Mouse (Mus musculus) lung, adult 18-20 months (tissue): ENCODE measurements around the gene Tmem135.
A peak's percentile ranks its signal among the peaks of the same experiment; 100 is the strongest.
"Not testable (repeated sequence)": the region's sequence is repeated elsewhere in the genome, so short reads cannot be mapped to it uniquely, and the experiment has no call there.

Experiments used
- DNase-seq, 2 experiments: peaks; one replicate each; pipeline ENCODE4 v3.0.0; 2022; ENCODE audit warnings: mixed read lengths in 2 of 2

Tmem135 gene

GRCm38 (mm10) chr7:89317088-89317487 lies 86.9 kb downstream of the Tmem135 start:
- not testable (repeated sequence) for DNase-seq

GRCm38 (mm10) chr7:89316112-89316511 lies 87.9 kb downstream of the Tmem135 start:
- DNase-seq: no peak

- no peak for DNase-seq
Measured at GRCm38 (mm10) chr7:89311555-89311954, 92.5 kb downstream of the Tmem135 start.

GRCm38 (mm10) chr7:89308926-89309325 lies 95.1 kb downstream of the Tmem135 start:
- DNase-seq: no peak

DNA sequence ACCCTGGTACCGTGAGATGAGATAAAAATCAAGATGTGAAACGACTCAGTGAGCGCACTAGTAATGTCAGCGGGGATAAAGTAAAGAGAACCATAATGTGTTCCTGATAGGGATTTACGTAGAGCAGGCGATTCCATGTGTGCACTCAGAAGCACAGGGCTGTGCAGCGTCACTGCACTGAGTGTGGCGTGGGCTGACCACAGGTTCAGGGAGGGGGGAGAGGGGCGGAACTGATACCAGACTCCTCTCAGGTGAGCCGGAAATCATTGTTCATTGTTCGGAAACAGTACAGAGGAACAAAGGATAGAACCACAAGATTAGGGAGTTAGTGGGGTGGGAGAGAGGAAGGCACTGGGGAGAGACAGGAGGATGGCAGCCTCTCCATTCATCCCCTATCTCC lies 95.8 kb downstream of the Tmem135 start:
- no peak for DNase-seq

- no peak for DNase-seq
Measured at GRCm38 (mm10) chr7:89306831-89307230, 97.2 kb downstream of the Tmem135 start.

- DNase-seq: no peak
Measured at GRCm38 (mm10) chr7:89304958-89305357, 99.1 kb downstream of the Tmem135 start.

DNA sequence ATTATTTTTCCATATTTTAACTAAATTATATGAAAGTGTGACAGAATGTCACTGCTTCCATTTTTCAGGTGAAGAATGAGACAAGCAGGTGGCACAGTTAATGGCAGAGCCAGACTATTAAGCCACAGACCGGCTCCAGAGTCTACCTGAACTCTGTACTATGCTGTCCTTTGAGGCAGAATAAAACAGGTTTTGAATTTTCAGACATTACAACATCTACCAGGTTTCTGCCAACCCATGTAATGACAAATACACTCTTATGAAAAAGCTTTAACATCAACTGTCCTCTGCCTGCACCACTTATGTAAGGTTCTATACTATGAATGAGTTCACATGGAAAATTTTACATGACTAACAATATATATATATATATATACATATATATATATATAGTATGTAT lies 100.3 kb downstream of the Tmem135 start:
- no peak for DNase-seq

DNA sequence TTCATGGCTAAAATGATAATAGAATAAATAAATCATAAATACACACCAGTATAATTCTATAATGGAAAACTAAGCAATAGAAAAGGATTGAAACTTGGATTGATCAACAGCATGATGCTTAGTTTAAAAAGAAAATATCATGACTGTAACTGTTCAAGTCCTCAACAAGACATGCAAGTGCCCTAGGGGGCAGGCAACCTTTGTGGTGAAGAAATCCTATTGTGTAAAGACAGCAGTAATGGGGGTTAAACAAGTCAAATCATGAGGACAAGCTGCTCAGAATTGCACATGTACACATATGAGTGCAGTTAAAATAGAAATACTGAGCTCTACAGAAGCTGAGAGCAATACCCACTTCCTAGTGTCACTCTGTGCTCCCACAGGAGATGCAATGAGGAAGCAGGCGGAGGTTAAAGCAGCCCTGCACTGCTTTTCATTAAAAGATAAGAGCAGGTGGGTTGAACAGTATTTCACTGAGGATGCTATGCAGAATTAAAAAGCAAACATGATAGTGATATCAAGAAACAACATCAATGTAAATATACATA lies 105.0 kb downstream of the Tmem135 start:
- no peak for DNase-seq

DNA sequence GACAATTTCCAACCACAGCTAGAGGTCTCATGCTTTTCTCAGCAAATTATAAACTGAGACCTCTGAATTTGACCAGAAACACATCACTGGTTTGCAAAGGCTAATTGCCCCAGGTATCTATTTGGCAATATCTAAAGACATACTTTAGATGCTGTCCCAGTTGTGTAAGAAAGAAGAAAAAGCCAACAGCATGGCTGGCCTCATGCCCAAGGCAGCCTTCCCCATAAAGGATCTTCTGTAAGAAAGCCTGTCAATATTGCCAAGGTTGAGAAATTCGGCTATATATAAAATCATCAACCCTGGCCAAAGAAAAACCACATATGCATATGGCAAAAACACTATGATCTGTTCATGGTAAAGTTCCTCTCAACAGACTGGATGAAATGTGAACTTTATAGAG lies 107.1 kb downstream of the Tmem135 start:
- DNase-seq: no peak

DNA sequence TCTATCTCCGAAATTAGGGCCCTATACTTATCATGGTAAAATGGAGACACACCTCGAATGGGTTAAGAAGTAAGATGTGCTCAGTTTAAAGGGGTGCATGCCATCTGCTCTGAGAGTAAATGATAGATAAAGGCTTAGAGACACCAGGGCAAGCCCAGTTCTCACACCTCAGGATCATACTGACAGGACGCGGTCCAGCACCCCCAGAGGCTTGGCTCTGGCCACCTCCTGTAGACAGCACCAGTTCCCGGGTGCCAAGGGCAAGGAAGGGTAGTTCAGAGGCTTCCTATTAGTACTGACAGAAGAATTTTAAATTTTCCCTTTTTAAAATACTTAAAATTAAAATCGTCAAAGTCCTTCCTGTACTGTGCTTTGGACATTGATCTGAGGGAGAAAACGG lies 121.4 kb downstream of the Tmem135 start:
- no peak for DNase-seq

GRCm38 (mm10) chr7:89270438-89270837 lies 133.6 kb downstream of the Tmem135 start:
- not testable (repeated sequence) for DNase-seq

DNA sequence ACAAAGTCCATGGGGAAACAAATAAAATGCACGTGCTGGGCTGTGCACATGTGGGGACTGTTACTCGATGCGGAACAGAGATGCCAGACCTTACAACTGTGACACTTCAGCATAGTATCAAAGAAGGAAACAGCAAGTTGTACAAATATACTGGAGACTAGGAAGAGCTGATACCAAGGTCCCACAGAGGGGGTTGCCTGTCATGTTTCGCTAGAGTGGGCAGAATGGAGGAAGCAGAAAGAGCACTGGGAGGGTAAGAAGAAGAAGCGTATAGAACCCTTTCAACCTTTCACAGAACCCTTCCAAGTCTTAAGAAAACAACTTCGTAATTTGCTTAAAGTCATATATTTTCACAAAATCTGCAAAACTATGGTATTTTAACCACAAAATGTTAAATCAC lies 134.2 kb downstream of the Tmem135 start:
- DNase-seq: no peak

GRCm38 (mm10) chr7:89267542-89267941 lies 136.5 kb downstream of the Tmem135 start:
- peak in 1 of 2 experiments; percentile 21 for DNase-seq

- DNase-seq: no peak
Measured at GRCm38 (mm10) chr7:89266017-89266760, 137.8 kb downstream of the Tmem135 start.

DNA sequence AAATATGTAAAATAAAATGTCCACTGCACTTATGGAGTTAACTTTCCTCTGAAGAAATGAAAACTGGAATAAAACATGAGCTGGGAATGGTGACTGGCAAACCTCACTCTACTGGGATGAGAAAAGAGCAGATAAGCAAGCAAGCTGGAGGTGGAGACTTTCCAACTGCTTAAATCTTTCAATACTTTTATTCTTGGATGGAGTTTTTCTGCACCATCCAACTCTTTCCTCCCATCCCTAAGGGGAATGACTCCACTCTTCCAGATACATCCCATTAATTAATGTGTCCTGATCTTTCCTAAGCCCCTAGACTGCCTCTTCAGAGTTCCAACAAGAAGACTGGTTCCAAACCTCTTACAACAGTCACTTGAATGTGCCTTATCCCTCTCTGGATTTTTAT lies 143.1 kb downstream of the Tmem135 start:
- no peak for DNase-seq

DNA sequence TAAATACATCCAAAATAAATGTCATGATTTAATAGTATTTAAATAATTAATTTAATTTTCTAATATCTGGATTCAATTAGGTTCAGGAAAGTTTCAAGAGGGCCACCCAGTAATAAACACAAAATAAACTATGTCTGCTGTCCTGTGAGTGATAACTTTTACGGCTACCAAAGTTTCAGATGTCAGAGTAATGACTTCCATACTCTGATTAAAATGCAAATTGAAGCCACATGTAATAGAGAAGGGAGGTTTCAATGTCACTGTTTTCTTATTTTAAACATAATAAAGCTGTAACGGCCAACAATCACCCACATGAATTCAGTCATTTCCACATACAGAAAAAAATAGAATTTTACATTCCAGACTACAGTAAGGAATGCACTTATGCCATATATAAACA lies 145.2 kb downstream of the Tmem135 start:
- DNase-seq: no peak

DNA sequence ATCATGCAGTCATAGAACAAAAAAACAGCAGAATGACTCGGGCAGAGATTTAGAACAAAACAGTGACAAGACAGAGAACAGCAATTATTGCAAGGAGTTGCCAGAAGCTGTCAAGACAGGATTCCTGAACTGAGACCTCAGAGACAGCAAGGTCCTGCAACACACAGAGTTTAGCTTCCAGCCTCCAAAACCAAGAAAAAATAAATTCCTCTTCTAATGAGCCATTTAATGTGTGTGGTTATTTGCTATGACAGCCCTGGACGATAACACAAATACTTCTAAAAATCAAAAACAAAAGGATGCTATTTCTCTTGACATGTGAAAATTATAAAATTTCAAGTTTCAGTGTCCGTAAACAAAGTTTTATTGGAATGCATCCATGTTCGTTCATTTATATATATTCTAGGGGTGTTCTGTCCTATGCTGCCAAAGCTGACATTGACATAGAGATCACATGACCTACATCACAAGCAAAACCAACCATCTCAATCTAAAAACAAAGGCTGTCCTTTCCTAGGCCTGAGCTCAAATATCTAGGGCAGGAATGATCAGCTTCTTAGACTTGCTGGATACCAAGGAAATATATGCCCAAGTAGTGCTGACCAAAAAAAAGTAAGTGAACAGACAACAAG lies 146.0 kb downstream of the Tmem135 start:
- DNase-seq: no peak

DNA sequence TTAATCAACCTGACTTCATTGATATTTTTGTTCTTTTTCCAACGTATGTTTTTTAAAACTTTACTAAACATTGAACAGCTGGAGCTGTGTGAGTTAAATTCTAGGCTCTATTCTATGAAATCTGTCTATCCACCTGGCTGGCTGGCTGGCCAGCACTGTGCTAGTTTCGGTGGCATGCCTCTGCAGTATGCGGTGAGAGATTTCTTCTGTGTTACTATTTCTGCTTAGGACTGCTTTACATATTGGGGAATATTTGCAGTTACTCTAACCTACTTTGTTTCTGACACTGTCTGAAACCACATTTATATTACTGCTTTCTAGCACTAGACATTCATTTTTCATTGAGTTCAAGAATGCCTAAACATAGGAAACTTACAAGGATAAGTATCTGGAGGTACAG lies 150.2 kb downstream of the Tmem135 start:
- DNase-seq: no peak

DNA sequence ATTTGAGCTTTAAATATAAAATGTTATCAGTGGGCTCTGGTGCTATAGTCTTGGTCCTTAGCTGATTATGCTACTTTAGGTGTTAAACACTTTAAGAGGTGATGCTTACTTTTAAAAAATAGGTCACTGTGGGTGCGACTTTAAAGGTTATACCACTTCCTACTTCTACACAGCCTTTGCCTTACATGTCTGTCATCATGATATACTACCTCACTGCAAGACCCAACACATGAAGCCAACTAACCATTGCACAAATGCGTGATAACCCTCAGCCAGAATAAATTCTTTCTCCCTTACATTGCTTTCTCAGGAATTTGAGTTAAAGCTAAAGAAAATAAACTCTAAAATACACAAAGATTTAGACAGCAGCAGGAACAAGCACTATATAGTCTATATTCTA lies 150.7 kb downstream of the Tmem135 start:
- no peak for DNase-seq

DNA sequence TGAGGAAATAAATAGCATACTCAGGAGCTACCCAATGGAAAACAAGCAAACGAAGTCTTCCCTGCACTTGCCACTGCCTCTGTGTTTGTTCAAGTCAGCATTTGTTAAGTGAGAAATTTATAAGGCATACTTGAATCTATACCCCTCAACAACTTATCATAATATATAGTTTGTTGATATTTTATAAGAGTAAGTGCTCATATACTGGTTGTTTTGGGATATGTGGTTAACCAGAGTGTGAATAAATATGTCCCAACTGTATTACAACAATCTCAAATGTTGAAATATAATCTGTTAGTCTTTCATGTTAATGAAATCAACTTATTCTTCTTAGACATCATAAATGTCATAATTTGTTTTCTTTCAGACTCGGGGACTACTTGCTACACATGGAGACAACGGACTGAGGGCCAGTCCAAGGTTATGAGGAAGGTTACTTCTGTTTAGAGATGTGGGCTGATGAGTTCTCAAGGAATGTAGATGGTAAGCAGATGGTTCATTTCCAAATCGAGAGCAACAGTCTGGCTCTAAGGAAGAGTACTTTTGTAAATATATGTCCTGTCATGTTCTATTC lies 152.1 kb downstream of the Tmem135 start:
- no peak for DNase-seq

GRCm38 (mm10) chr7:89248135-89248850 lies 155.7 kb downstream of the Tmem135 start:
- peak; percentile 26 to 62 for DNase-seq

GRCm38 (mm10) chr7:89247012-89247710 lies 156.9 kb downstream of the Tmem135 start:
- no peak for DNase-seq
